Mouse (Mus musculus) spleen, adult 2 months (tissue): ENCODE measurements around the gene Riox1.

ENCODE experiments used
- CTCF ChIP-seq: fragments of 200-500 bp; IDR thresholded peaks from 2 replicates; pipeline ENCODE4 v1.5.1; 2011; ENCODE audit warnings: mild to moderate bottlenecking, inconsistent platforms; ENCODE audit not compliant: insufficient read depth, insufficient read length, insufficient replicate concordance; ENCODE audit errors: extremely low read depth
- POLR2A ChIP-seq: fragments of 200-500 bp; IDR thresholded peaks from 2 replicates; pipeline ENCODE4 v1.6.1; 2011; ENCODE audit warnings: low read depth, low read length, inconsistent platforms

- TF ChIP-seq POLR2A (no peak), CTCF (no peak)
Measured at GRCm38 (mm10) chr12:83929186-83929804, 21.1 kb upstream of the Riox1 start.
